Mouse (Mus musculus) MEL (cell line): Measurements from ENCODE around the gene Brd3os. TPM values are rescaled to one million over a fixed set of nuclear protein-coding genes. Genes with fewer than 3 reads are reported as not detected.

Experiments used
- DNase-seq: peaks from one replicate; pipeline ENCODE4 v3.0.0; 2011; ENCODE audit warnings: low read depth, low spot score
- H3K27ac ChIP-seq: 2 replicates; pipeline ENCODE4 v1.5.1; 2012; ENCODE audit warnings: low read depth, mild to moderate bottlenecking, control low read depth, low read length, moderate library complexity; ENCODE audit not compliant: control insufficient read depth
- H3K27me3 ChIP-seq, 2 experiments: fragments of 150-350 bp in 1 of 2; sonication (generic) in 1 of 2; 2 replicates each; pipeline ENCODE4 v1.6.1; 2012; ENCODE audit warnings: low read length in 2 of 2, mild to moderate bottlenecking in 2 of 2, improper control_type of control experiment in 1 of 2, moderate library complexity in 1 of 2; ENCODE audit not compliant: insufficient read depth in 2 of 2, control insufficient read depth in 1 of 2
- H3K36me3 ChIP-seq, 2 experiments: 2 replicates each; pipeline ENCODE4 v1.6.1; 2012 to 2014; ENCODE audit warnings: low read length in 2 of 2, improper control_type of control experiment in 1 of 2, inconsistent platforms in 1 of 2, mild to moderate bottlenecking in 1 of 2; ENCODE audit not compliant: insufficient read depth in 2 of 2, control insufficient read depth in 1 of 2
- H3K4me1 ChIP-seq, 2 experiments: fragments of 150-350 bp in 1 of 2; sonication (generic) in 1 of 2; 2 replicates each; pipeline ENCODE4 v1.6.1; 2012; ENCODE audit warnings: low read length in 2 of 2, improper control_type of control experiment in 1 of 2, mild to moderate bottlenecking in 1 of 2; ENCODE audit not compliant: insufficient read depth in 2 of 2, control insufficient read depth in 1 of 2
- H3K4me3 ChIP-seq, 2 experiments: fragments of 150-350 bp in 1 of 2; sonication (generic) in 1 of 2; 2 replicates each; pipeline ENCODE4 v1.5.1; 2012; ENCODE audit warnings: low read depth in 2 of 2, low read length in 2 of 2, mild to moderate bottlenecking in 2 of 2, moderate library complexity in 2 of 2, control low read depth in 1 of 2, improper control_type of control experiment in 1 of 2; ENCODE audit not compliant: control insufficient read depth in 1 of 2, insufficient read depth in 1 of 2
- H3K79me2 ChIP-seq: 2 replicates; pipeline ENCODE4 v1.6.1; 2012; ENCODE audit warnings: mild to moderate bottlenecking, low read length, moderate library complexity; ENCODE audit not compliant: control insufficient read depth, poor library complexity, insufficient read depth
- H3K9ac ChIP-seq: 2 replicates; pipeline ENCODE4 v1.6.1; 2012; ENCODE audit warnings: low read depth, mild to moderate bottlenecking, control low read depth, low read length, moderate library complexity; ENCODE audit not compliant: control insufficient read depth, poor library complexity, severe bottlenecking
- H3K9me3 ChIP-seq: fragments of 150-350 bp; sonication (generic); replicated peaks from 2 replicates; pipeline ENCODE4 v1.6.1; 2012; ENCODE audit warnings: mild to moderate bottlenecking, low read length, improper control_type of control experiment, moderate library complexity; ENCODE audit not compliant: insufficient read depth
- BHLHE40 ChIP-seq: IDR thresholded peaks from 2 replicates; pipeline ENCODE4 v1.6.1; 2012; ENCODE audit warnings: low read depth, mild to moderate bottlenecking, inconsistent platforms, low read length, improper control_type of control experiment, borderline replicate concordance
- CHD1 ChIP-seq: IDR thresholded peaks from 2 replicates; pipeline ENCODE4 v1.6.1; 2012; ENCODE audit warnings: low read depth, mild to moderate bottlenecking, inconsistent platforms, low read length, improper control_type of control experiment
- CHD2 ChIP-seq: IDR thresholded peaks from 2 replicates; pipeline ENCODE4 v1.6.1; 2011; ENCODE audit warnings: low read length, improper control_type of control experiment
- CTCF ChIP-seq, 3 experiments: IDR thresholded peaks in 2 of 3; conservative IDR thresholded peaks in 1 of 3; 2 replicates each; pipeline ENCODE4 v1.5.1; 2011 to 2012; ENCODE audit warnings: low read length in 3 of 3, low read depth in 2 of 3, mild to moderate bottlenecking in 2 of 3, improper control_type of control experiment in 1 of 3, inconsistent platforms in 1 of 3, mixed read lengths in 1 of 3, moderate library complexity in 1 of 3; ENCODE audit not compliant: control insufficient read depth in 1 of 3, insufficient read depth in 1 of 3, poor library complexity in 1 of 3, severe bottlenecking in 1 of 3
- E2F4 ChIP-seq: IDR thresholded peaks from 2 replicates; pipeline ENCODE4 v1.6.1; 2011; ENCODE audit warnings: low read depth, low read length, improper control_type of control experiment, borderline replicate concordance
- ELF1 ChIP-seq: IDR thresholded peaks from 2 replicates; pipeline ENCODE4 v1.6.1; 2014; ENCODE audit warnings: low read depth, mild to moderate bottlenecking, inconsistent platforms, low read length, improper control_type of control experiment, moderate library complexity
- EP300 ChIP-seq, 2 experiments: IDR thresholded peaks; 2 replicates each; pipeline ENCODE4 v1.6.1; 2011; ENCODE audit warnings: improper control_type of control experiment in 2 of 2, low read length in 2 of 2, low read depth in 1 of 2, mild to moderate bottlenecking in 1 of 2
- ETS1 ChIP-seq: IDR thresholded peaks from 2 replicates; pipeline ENCODE4 v1.6.1; 2012; ENCODE audit warnings: low read depth, mild to moderate bottlenecking, inconsistent platforms, low read length, improper control_type of control experiment, moderate library complexity
- GABPA ChIP-seq: IDR thresholded peaks from 2 replicates; pipeline ENCODE4 v1.6.1; 2012; ENCODE audit warnings: low read depth, mild to moderate bottlenecking, inconsistent platforms, low read length, improper control_type of control experiment, moderate library complexity
- GATA1 ChIP-seq: IDR thresholded peaks from 2 replicates; pipeline ENCODE4 v1.6.1; 2011; ENCODE audit warnings: low read depth, low read length, improper control_type of control experiment
- JUND ChIP-seq: IDR thresholded peaks from 2 replicates; pipeline ENCODE4 v1.6.1; 2011; ENCODE audit warnings: low read depth, mild to moderate bottlenecking, improper control_type of control experiment, low read length
- KAT2A ChIP-seq: conservative IDR thresholded peaks from 2 replicates; pipeline ENCODE4 v1.6.1; 2012; ENCODE audit warnings: low read depth, low read length, improper control_type of control experiment, inconsistent platforms
- MAFK ChIP-seq: IDR thresholded peaks from 2 replicates; pipeline ENCODE4 v1.6.1; 2011; ENCODE audit warnings: low read depth, mild to moderate bottlenecking, low read length, improper control_type of control experiment, borderline replicate concordance
- MAX ChIP-seq: IDR thresholded peaks from 2 replicates; pipeline ENCODE4 v1.6.1; 2011; ENCODE audit warnings: low read length, improper control_type of control experiment
- MAZ ChIP-seq: IDR thresholded peaks from 2 replicates; pipeline ENCODE4 v1.6.1; 2012; ENCODE audit warnings: low read depth, mild to moderate bottlenecking, inconsistent platforms, low read length, improper control_type of control experiment
- MXI1 ChIP-seq: IDR thresholded peaks from 2 replicates; pipeline ENCODE4 v1.6.1; 2011; ENCODE audit warnings: mild to moderate bottlenecking, low read depth, low read length, improper control_type of control experiment
- MYB ChIP-seq: IDR thresholded peaks from 2 replicates; pipeline ENCODE4 v1.6.1; 2011; ENCODE audit warnings: mild to moderate bottlenecking, low read depth, low read length, improper control_type of control experiment
- NELFE ChIP-seq: IDR thresholded peaks from 2 replicates; pipeline ENCODE4 v1.6.1; 2011; ENCODE audit warnings: low read depth, low read length, improper control_type of control experiment
- POLR2A ChIP-seq, 2 experiments: IDR thresholded peaks; 2 replicates each; pipeline ENCODE4 v1.6.1; 2011 to 2012; ENCODE audit warnings: low read length in 2 of 2, mild to moderate bottlenecking in 2 of 2, control low read depth in 1 of 2, improper control_type of control experiment in 1 of 2, low read depth in 1 of 2, moderate library complexity in 1 of 2; ENCODE audit not compliant: control insufficient read depth in 1 of 2, insufficient read depth in 1 of 2, poor library complexity in 1 of 2
- POLR2AphosphoS2 ChIP-seq: IDR thresholded peaks from 2 replicates; pipeline ENCODE4 v1.6.1; 2011; ENCODE audit warnings: low read length, improper control_type of control experiment
- POLR2AphosphoS5 ChIP-seq: IDR thresholded peaks from 2 replicates; pipeline ENCODE4 v1.6.1; 2012; ENCODE audit warnings: low read depth, borderline replicate concordance, mild to moderate bottlenecking, inconsistent platforms, low read length, moderate library complexity, mixed read lengths
- RAD21 ChIP-seq: IDR thresholded peaks from 2 replicates; pipeline ENCODE4 v1.6.1; 2011; ENCODE audit warnings: mild to moderate bottlenecking, low read depth, low read length, improper control_type of control experiment
- RCOR1 ChIP-seq: IDR thresholded peaks from 2 replicates; pipeline ENCODE4 v1.6.1; 2012; ENCODE audit warnings: low read depth, mild to moderate bottlenecking, inconsistent platforms, low read length, improper control_type of control experiment
- SIN3A ChIP-seq: IDR thresholded peaks from 2 replicates; pipeline ENCODE4 v1.6.1; 2012; ENCODE audit warnings: low read length, improper control_type of control experiment, inconsistent platforms
- TBP ChIP-seq: IDR thresholded peaks from 2 replicates; pipeline ENCODE4 v1.8.0; 2011; ENCODE audit warnings: low read depth, low read length, improper control_type of control experiment
- TCF12 ChIP-seq: IDR thresholded peaks from 2 replicates; pipeline ENCODE4 v1.6.1; 2014; ENCODE audit warnings: low read depth, mild to moderate bottlenecking, inconsistent platforms, low read length, improper control_type of control experiment, moderate library complexity
- UBTF ChIP-seq: IDR thresholded peaks from 2 replicates; pipeline ENCODE4 v1.6.1; 2012; ENCODE audit warnings: low read depth, mild to moderate bottlenecking, inconsistent platforms, low read length, improper control_type of control experiment, moderate library complexity, borderline replicate concordance; ENCODE audit not compliant: insufficient read depth
- USF1 ChIP-seq: IDR thresholded peaks from 2 replicates; pipeline ENCODE4 v1.6.1; 2014; ENCODE audit warnings: low read depth, mild to moderate bottlenecking, inconsistent platforms, low read length, improper control_type of control experiment, moderate library complexity
- USF2 ChIP-seq, 2 experiments: IDR thresholded peaks; 2 replicates each; pipeline ENCODE4 v1.6.1; 2011 to 2012; ENCODE audit warnings: improper control_type of control experiment in 2 of 2, low read length in 2 of 2, borderline replicate concordance in 1 of 2, inconsistent platforms in 1 of 2, low read depth in 1 of 2, mild to moderate bottlenecking in 1 of 2; ENCODE audit not compliant: insufficient read depth in 1 of 2
- ZKSCAN1 ChIP-seq: IDR thresholded peaks from 2 replicates; pipeline ENCODE4 v1.6.1; 2012; ENCODE audit warnings: low read depth, mild to moderate bottlenecking, inconsistent platforms, low read length, improper control_type of control experiment, moderate library complexity
- ZMIZ1 ChIP-seq: IDR thresholded peaks from 2 replicates; pipeline ENCODE4 v1.6.1; 2012; ENCODE audit warnings: low read depth, mild to moderate bottlenecking, inconsistent platforms, low read length, improper control_type of control experiment, moderate library complexity
- ZNF384 ChIP-seq: IDR thresholded peaks from 2 replicates; pipeline ENCODE4 v1.6.1; 2012; ENCODE audit warnings: low read depth, mild to moderate bottlenecking, inconsistent platforms, low read length, improper control_type of control experiment
- polyA plus RNA-seq, 2 experiments: library from polyadenylated mRNA; stranded (reverse) in 1 of 2; unstranded in 1 of 2; fragments of >175 nt in 1 of 2; fragments of >200 nt in 1 of 2; gene quantifications; 2 replicates each; pipeline versions ENCODE4 v1.2.1 to v1.2.4; 2012; ENCODE audit warnings: low replicate concordance in 2 of 2, low read depth in 1 of 2; ENCODE audit not compliant: insufficient read length in 2 of 2, insufficient read depth in 1 of 2, missing spikeins in 1 of 2
- total RNA-seq: library from RNA; depleted of rRNA; stranded (reverse); fragments of 300-350 nt; gene quantifications from 2 replicates; pipeline ENCODE4 v1.2.3, GENCODE M21; 2012

Gene Brd3os
- total and polyA plus RNA-seq, 3 experiments, result 0.31 to 2.9 TPM; not detected in 1

- no peak for TF ChIP-seq ZKSCAN1
- TF ChIP-seq BHLHE40, result peak; percentile 48; the same call in 1 of the 2 replicates
- no peak for TF ChIP-seq MAZ
- no peak for TF ChIP-seq GABPA
- TF ChIP-seq POLR2A (IDR thresholded peaks at IDR 0.05; ENCODE audit: control insufficient read depth in 1 of 2, insufficient read depth in 1 of 2, low read depth in 1 of 2, low read length in 2 of 2, poor library complexity in 1 of 2), result no peak
- no peak for TF ChIP-seq E2F4
- TF ChIP-seq MAX, result no peak
- peak; percentile 51; the same call in 1 of the 2 replicates for TF ChIP-seq MXI1
- TF ChIP-seq CTCF (IDR thresholded peaks at IDR 0.05 in 2 of 3, conservative IDR thresholded peaks at IDR 0.05 in 1 of 3; ENCODE audit: control insufficient read depth in 1 of 3, insufficient read depth in 1 of 3, low read depth in 2 of 3, low read length in 3 of 3, poor library complexity in 1 of 3, severe bottlenecking in 1 of 3), result no peak
- TF ChIP-seq MAFK, result no peak
- no peak for TF ChIP-seq NELFE
- no peak for TF ChIP-seq UBTF
- TF ChIP-seq USF1, result no peak
- no peak for TF ChIP-seq KAT2A
- no peak for TF ChIP-seq POLR2AphosphoS2
- peak; percentile 87 for TF ChIP-seq GATA1
- no peak for TF ChIP-seq POLR2AphosphoS5
- no peak for TF ChIP-seq JUND
- no peak for TF ChIP-seq ZMIZ1
- TF ChIP-seq TCF12, result peak; percentile 66; the same call in 1 of the 2 replicates
Measured at GRCm38 (mm10) chr2:27487336-27488049, 45.4 kb downstream of the Brd3os start (continued).

- H3K27me3 ChIP-seq, result no peaks in the 10 kb centered on the region
- H3K9ac ChIP-seq, result no peak overlapping the region
- peak; percentile 28 for DNase-seq
- TF ChIP-seq ELF1 (no peak), KAT2A (no peak), MAFK (peak; percentile 43; the same call in 1 of the 2 replicates), TBP (no peak), USF2 (IDR thresholded peaks at IDR 0.05; ENCODE audit: borderline replicate concordance in 1 of 2, insufficient read depth in 1 of 2, low read depth in 1 of 2, low read length in 2 of 2) (no peak), RCOR1 (peak; percentile 91), MYB (no peak), CHD2 (no peak), ETS1 (no peak), ZNF384 (peak; percentile 62), GATA1 (peak; percentile 83), USF1 (no peak), GABPA (no peak), TCF12 (peak; percentile 62), CHD1 (no peak), EP300 (IDR thresholded peaks at IDR 0.05; ENCODE audit: low read depth in 1 of 2, low read length in 2 of 2) (peak; percentile 59 to 67), RAD21 (no peak), SIN3A (0 out of 2 replicates have a peak, but pooled peaks have one; percentile 17), ZMIZ1 (no peak)
- H3K9me3 ChIP-seq, result no peaks in the 10 kb centered on the region
- H3K4me3 ChIP-seq, result no peak overlapping the region
- H3K79me2 ChIP-seq, result no peaks in the 10 kb centered on the region
- H3K4me1 ChIP-seq, result peaks cover 13 to 34% of the 10 kb centered on the region in 2 experiments
- no peak overlapping the region for H3K27ac ChIP-seq
- H3K36me3 ChIP-seq, result peaks cover 0 to 17% of the 10 kb centered on the region in 2 experiments; a peak in 2 of 4 replicates
Measured at GRCm38 (mm10) chr2:27488362-27488761, 46.2 kb downstream of the Brd3os start.
